ENCODE assay signal across 15 mouse cellular contexts in genomic region chr8:7092831-7093230, GRCm38 (mm10).
"Had no signal": no experiment of that assay in that cellular context is flagged by ENCODE, and none has a peak within 500 bp of the region (broad histone marks: within the 10 kb centered on the region; RNA-seq: fewer than 3 reads in every experiment).

No protein-coding gene starts in this region.

- DNase-seq: right cerebral cortex, adult 18-20 months; right cerebral cortex, postnatal 14 days; right cerebral cortex, postnatal 25 days; right cerebral cortex, postnatal 4 days; spleen, adult 18-20 months; thymus, adult 18-20 months; thymus, adult 2 months; thymus, postnatal 14 days; thymus, postnatal 25 days; thymus, postnatal 36 days; thymus, postnatal 4 days had no signal

- H3K4me2 ChIP-seq: neural tube, embryonic 12.5 days; neural tube, embryonic 13.5 days; stomach, embryonic 15.5 days had no signal

- H3K4me3 ChIP-seq: neural tube, embryonic 12.5 days; neural tube, embryonic 13.5 days; stomach, embryonic 15.5 days had no signal

- H3K9ac ChIP-seq: neural tube, embryonic 12.5 days; neural tube, embryonic 13.5 days; stomach, embryonic 15.5 days had no signal

- H3K27me3 ChIP-seq: neural tube, embryonic 12.5 days; neural tube, embryonic 13.5 days; stomach, embryonic 15.5 days had no signal

- H3K9me3 ChIP-seq: neural tube, embryonic 12.5 days; neural tube, embryonic 13.5 days; stomach, embryonic 15.5 days had no signal

- H3K27ac ChIP-seq: neural tube, embryonic 12.5 days; neural tube, embryonic 13.5 days; stomach, embryonic 15.5 days; stomach, postnatal 0 days had no signal

- H3K36me3 ChIP-seq: neural tube, embryonic 12.5 days; neural tube, embryonic 13.5 days; stomach, embryonic 15.5 days had no signal

- H3K4me1 ChIP-seq: stomach, embryonic 15.5 days had no signal
